Mouse (Mus musculus) layer of hippocampus, postnatal 36 days (tissue): ENCODE results near the gene Mettl24. TPM values are rescaled to one million over a fixed set of nuclear protein-coding genes. Genes with fewer than 3 reads are reported as not detected.

Source experiments
- DNase-seq, 2 experiments: peaks; one replicate each; pipeline ENCODE4 v3.0.0; 2022
- total RNA-seq, 2 experiments: library from RNA; stranded (reverse); gene quantifications; 2 replicates each; pipeline ENCODE4 v1.2.3; 2021

Gene Mettl24
- total RNA-seq, 2 experiments from 2014 or later = 1.9 to 3.0 TPM

DNA sequence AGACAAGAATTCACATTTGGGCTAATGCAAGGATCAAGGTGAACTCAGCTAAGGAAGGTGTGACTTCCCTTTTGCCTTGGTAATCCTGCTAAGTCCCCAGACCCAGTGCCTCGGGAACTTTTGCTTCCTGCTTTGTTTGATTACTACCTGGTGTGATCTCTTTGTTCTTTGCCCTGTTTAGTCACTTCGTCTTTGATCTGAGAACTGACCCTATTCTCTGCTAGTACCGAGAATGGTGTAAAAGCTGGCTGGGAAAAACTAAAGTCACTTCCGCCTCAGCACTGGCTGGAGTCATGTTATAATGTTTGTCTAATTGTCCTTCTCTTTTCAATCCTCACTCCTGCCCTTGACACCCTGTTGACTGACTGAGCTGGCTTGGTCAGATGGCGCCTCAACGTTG lies 133.4 kb downstream of the Mettl24 start:
- no peak for DNase-seq

DNA sequence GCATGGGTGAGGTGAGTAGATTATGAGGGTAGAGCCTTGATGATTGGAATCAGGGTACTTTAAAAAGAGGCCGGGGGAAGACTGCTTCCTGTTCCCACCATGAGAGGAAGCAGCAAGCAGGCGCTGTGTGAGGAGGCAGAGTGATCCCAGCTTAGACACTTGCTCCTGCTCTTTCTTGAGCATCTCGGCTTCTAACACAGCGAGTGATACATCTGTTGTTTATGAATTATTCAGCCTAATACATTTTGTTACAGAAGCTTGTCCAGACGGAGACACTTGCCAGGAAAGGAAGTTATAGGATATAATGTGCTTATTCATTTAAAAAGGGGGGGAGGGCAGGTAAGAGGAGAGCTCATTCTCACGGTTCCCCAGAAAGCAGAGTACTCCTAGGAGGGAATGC lies 142.9 kb downstream of the Mettl24 start:
- DNase-seq = no peak

DNA sequence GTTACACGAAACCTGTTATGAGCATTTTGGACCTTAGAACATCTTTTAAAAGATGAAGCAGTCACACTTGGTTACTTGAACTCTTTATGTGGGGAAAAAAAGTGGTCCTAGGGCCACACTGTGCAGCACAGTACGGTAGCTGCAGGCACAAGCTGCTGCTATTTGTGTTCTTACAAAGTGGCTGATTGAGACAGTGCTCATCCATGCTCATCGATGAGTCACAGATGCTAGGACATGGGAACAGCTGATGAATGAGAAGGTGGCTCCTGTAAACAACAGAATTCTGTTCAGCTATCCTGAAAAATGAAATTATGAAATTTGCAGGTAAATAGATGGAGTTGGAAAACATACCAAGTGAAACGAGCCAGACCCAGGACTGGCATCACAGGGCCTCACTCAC lies 144.6 kb downstream of the Mettl24 start:
- DNase-seq = no peak

- DNase-seq = no peak
These were observed 147.2 kb downstream of the Mettl24 start for GRCm38 (mm10) chr10:40830312-40830711.

DNA sequence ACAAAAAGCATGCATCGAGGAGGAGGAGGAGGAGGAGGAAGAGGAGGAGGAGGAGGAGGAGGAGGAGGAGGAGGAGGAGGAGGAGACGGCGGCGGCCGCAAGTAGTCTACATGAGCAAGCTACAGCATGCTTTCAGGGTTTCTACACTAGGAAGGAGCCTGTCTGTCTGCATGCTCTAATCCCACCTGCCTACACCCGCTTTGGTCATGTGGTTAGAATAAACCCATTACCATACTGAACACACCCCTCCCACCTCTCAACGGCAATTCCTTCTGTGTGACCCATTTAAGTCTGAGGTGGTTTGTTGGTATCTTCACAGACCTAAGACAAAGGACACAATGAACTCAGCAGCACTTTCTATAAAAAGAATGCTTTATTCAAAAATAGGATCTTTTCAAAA lies 148.2 kb downstream of the Mettl24 start:
- no peak for DNase-seq

GRCm38 (mm10) chr10:40840086-40840485 lies 157.0 kb downstream of the Mettl24 start:
- no peak for DNase-seq

DNA sequence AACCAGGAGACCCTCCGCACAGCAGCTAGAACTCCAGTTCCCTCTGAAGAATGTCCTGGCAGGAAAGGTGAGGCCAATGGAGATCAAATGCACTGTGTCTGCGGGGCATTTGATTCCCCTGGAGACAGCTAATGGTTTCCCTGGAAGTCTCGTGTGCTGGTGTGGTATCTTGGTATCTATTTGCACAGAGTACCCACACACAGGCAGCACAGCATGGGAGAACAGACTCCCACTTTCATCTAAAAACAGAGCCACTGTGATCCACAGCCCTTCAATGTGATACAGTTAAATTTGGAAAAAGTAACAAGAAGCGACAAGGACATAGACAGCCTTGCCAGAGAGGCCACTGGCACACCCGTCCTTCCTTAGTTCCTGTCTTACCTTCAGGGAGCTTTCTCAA lies 160.8 kb downstream of the Mettl24 start:
- DNase-seq = no peak

DNA sequence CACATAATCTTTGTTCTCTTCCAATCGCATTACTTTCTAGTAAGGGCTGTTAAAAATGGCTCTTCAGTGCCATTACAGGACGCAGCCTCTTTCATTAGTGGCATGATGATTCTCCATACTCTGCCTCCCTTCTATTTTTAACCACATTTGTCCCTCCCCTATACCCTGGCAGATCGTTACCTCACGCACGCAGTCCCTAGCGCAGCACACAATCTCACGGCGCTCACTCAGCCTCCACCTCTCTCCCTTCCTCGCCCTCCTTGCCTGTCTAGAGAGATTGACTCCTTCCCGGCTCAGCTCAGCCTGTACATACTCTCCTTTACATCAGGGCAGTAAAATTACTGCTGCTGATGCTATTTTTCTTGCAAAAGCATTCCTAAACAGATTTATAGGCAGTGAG lies 161.5 kb downstream of the Mettl24 start:
- DNase-seq = no peak

DNA sequence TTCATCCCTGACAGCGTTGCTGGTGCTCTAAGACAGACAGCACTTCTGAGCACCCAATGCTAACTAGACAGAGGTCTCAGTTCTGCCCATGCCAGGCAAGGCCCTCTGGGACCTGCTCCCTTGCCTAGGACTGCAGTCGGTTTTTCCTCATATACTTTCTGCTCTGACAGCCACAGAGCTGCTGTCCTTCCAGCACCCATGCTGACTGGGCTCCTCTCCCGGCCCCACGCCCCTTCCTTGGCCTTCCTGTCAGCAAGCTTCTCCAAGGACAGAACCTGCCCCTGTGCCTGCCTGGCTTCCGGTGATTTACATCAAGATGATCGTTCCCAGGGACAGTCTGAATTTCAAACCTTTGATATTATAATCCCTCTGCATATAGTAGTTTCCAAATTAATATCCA lies 162.5 kb downstream of the Mettl24 start:
- no peak for DNase-seq

DNA sequence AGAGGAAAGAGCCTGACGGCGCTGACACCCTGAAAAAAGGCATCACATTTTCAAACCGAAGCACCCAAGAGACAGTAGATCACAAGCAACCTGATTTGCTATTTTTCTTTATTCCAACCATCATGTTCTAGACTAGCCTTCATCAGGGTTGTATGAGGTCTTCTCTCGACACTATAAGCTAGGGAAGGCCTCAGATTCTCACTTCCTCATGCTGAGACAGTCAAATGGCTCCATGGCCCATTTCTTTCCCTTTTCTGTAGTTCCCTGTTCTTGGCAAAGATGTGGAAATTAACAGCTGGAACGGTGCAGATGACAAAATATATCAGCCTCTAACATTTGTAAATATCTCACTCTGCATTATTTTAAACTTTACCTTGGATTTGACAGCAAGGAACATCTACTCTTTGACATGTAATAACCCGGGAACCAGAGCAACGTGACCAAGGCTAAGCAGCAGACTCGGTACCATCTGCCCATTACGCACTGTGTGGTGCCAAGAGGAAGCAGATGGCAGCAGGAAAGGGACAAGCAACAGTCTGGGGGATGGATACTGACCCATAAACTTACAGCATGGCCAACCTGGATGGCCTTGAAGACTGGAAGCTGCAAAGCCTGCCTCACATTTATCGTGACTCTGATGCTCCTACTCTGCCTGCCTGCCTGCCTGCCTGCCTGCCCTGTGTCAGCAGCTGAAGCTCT lies 164.2 kb downstream of the Mettl24 start:
- DNase-seq = no peak

GRCm38 (mm10) chr10:40850644-40851043 lies 167.6 kb downstream of the Mettl24 start:
- DNase-seq = no peak

DNA sequence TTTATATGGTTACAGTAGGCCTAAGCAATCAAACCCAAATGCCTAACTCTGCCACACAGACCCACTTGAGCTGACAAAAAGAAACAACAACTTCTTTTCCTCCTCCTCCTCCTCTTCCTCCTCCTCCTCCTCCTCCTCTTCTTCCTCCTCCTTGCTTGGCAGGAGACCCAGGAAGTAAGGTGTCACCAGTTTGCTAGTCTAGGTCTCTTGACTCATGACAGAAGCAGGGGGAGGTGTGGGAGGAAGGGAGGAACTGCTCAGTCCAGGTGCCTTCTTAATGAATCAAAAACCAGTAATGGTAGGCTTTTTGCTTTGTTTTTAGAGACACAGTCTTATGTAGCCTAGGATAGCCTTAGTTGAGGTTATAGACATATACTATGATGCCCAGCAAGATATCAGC lies 168.1 kb downstream of the Mettl24 start:
- no peak for DNase-seq

- no peak for DNase-seq
These were observed 172.5 kb downstream of the Mettl24 start for GRCm38 (mm10) chr10:40855616-40856015.

DNA sequence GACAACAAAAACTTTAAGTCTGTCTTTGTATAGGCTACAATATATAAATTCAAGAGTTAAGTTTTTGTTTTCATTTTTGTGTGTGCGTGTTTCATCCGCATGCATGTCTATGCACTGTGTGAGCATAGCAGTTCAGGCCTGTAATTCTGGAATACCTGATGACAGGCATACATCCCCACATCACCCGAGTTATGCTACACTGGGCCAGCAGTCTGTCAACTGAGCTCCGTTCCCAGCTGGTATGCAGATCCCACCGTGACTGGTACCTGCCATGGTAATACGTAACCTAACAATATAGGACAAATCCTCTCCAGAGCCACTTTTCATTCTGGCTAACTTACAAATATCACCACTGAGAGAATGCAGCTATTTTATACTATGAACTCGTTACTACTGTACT lies 173.6 kb downstream of the Mettl24 start:
- DNase-seq = no peak

GRCm38 (mm10) chr10:40857599-40857998 lies 174.5 kb downstream of the Mettl24 start:
- DNase-seq = no peak

Other genes with a start within 250 kb of the Mettl24 start
- gene Slc22a16, start 112.9 kb upstream of the Mettl24 start, total RNA-seq = not detected
- 10 to 100 TPM; 15.0 to 16.8 TPM for gene Ddo, start 53.3 kb upstream of the Mettl24 start, total RNA-seq
- 10 to 100 TPM; 57.2 to 60.0 TPM for gene Cdc40, start 200.0 kb downstream of the Mettl24 start, total RNA-seq
- gene Wasf1, start 200.2 kb downstream of the Mettl24 start, total RNA-seq = 100 to 1,000 TPM; 390 TPM